Mouse (Mus musculus) lung, postnatal 10 days (tissue): ENCODE data around the gene Fam184b.
"Not testable (repeated sequence)": the region's sequence is repeated elsewhere in the genome, so short reads cannot be mapped to it uniquely, and the experiment has no call there.

Source experiments
- DNase-seq: peaks from one replicate; pipeline ENCODE4 v3.0.0; 2021

Fam184b gene

GRCm38 (mm10) chr5:45638806-45639714, at the start of gene Fam184b:
Fam184b (minus strand) TSS chr5:45639614.
- DNase-seq: peak; percentile 26

DNA sequence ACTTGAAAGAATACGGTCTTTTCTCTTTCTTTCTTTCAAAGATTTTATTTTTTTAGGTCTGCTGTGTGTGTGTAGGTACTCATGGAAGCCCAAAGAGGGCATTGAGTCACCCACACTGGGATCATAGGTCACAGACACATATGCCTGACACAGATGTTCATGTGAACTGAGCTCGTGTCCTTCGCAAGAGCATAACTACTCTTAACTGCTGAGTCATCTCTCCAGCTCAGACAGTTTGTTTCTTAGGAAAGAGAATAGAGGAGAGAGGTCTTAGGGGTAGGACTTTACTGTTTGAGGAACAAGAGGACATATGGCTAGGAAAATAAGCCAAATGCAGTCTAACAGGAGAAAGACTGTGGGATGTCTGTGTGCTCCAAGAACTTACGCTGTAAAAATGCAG, 49.7 kb upstream of the Fam184b start:
- no peak for DNase-seq

DNA sequence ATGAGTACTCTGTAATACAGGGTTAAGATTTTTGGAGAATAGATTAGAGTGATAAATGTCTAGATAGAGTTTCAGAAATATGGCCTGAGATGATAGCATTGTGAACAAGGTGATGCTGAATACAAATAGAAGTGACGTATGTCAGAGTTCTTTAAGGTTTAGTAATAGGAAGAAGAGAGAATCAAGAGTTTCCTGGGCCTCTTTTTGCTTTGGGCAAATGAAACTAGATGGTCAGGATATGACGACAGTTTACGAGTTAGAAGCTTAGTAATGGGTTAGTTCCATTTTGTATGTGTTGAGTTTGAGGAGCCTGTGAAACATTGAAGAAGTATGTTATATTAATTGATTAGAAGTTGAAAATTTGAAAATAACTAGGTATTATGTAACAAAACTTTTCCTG, 46.8 kb upstream of the Fam184b start:
- DNase-seq: no peak

- DNase-seq: no peak
Measured at GRCm38 (mm10) chr5:45685243-45685642, 45.8 kb upstream of the Fam184b start.

GRCm38 (mm10) chr5:45683388-45683787, 44.0 kb upstream of the Fam184b start:
- DNase-seq: no peak

DNA sequence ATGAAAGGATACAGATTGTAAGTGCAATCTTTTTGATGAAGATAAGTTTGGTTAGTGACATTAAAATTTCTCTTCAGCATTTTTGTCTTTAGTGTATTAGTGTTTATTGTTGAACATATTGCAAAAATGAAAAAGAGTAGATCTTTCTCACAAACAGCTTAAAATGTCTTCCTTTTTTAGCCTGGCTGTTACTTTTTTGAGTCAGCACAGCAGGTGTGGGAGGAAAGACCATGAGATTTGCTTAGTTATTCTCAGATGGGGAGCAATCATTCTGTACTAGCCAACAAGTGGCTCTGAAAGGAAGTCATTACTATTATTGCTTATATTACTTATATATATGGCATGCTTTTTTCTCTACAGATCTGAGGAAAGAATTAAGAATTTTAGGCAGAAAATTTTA, 40.5 kb upstream of the Fam184b start:
- DNase-seq: no peak

DNA sequence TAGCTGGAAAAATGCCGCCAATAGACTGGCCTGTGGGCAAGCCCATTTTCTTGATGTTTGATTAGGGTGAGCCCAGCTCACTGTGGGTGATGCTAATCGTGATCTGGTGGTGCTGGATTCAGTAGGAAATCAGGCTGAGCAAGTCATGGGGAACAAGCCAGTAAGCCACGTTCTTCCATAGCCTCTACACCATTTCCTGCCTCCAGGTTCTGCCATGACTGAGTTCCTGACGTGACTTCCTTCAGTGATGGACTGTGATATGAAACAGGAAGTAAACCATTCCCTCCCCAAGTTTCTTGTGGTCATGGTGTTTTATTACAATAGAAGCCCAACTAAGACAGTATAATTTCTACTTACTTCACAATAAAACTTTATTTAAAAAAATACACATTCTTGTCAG, 38.2 kb upstream of the Fam184b start:
- no peak for DNase-seq

GRCm38 (mm10) chr5:45675032-45675431, 35.6 kb upstream of the Fam184b start:
- DNase-seq: no peak

DNA sequence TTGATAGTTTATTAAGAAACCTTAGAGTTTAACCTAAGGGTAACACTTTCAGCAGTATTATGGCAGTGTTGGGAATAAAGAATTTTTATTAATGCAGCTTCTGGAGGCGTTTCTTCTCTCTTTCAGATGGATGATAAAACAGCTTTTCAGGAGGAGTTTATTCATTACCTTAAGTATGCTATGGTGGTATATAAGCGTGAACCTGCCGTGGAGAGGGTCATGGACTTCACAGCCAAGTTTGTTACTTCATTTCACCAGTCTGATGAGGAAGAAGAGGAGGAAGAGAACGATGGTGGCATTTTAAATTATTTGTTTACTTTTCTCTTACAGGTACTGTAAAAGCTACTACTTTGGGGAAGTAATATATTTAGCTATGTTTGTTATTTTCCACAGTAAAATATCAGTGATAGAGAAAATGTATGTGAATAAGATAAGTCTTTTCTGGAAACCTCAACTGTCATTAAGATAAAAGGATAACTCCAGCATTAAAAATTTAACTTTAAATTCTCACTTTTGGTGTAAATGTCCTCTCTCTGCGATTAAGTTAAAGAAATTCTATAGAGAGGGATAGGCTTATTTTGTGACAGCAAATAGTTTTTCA, 31.6 kb upstream of the Fam184b start:
- DNase-seq: no peak

GRCm38 (mm10) chr5:45670280-45670670, 30.9 kb upstream of the Fam184b start:
- DNase-seq: no peak

- DNase-seq: peak; percentile 100
Measured at GRCm38 (mm10) chr5:45669598-45670279, 30.3 kb upstream of the Fam184b start, which contains the start of gene Ncapg. Ncapg (plus strand) TSS chr5:45669919.

DNA sequence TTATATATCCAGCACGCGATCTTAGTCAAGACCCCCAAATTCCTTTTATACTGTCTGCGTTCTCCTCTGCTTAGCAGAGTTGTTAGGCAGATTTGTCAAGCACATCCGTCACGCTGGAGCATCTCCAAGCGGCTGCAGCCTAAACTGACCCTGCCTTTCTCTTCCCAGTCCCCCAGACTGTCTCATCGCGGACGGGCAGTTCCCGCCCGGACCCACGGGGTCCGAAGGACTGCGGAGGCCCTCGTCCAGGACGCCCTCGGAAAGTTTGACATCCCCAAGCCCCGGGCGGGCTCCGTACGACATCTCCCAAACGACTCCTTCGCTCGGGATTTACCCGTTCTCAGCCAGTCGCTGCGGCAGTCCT, 29.8 kb upstream of the Fam184b start:
- no peak for DNase-seq

DNA sequence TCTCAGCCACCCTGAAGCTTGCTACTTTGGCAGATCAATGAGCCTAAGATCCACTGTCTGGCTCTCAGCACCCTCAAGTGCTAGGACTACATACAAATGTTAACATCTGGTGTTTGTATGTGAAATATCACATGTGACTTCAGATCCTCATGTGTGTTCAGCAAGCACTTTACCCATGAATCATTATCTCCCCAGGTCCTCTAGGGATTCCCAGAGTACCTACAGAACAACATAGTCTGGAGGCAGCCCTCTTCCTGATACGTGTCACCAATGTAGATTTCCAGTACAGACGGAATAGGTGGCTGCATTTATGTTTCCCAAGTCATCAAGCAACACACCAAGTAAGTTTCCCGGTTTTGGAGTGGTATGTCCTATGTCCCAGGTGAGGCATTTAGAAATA, 29.4 kb upstream of the Fam184b start:
- no peak for DNase-seq

DNA sequence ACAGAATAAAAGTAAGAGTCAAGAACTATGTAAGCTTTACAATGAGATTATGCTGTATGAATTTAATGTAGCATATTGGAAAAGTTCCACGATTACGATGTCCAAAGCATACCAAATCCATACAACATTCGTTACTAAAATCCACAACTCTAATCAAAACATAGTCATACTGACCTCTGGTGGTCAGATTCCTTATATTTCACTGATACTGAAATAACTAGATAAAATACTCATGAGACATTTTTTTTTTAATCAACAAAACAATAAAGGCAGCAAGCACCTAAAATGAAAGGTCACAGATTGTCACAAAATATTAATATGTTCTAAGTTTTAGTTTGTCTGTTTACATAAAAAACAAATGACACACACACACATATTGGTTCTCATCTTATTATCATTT, 28.9 kb upstream of the Fam184b start:
- peak; percentile 16 for DNase-seq

GRCm38 (mm10) chr5:45658406-45658805, 19.0 kb upstream of the Fam184b start:
- not testable (repeated sequence) for DNase-seq

GRCm38 (mm10) chr5:45651026-45651703, 11.8 kb upstream of the Fam184b start:
- no peak for DNase-seq

GRCm38 (mm10) chr5:45639715-45640092, 290 bp upstream of the Fam184b start:
- no peak for DNase-seq

GRCm38 (mm10) chr5:45638378-45638777, 1.0 kb downstream of the Fam184b start:
- peak; percentile 3 for DNase-seq

DNA sequence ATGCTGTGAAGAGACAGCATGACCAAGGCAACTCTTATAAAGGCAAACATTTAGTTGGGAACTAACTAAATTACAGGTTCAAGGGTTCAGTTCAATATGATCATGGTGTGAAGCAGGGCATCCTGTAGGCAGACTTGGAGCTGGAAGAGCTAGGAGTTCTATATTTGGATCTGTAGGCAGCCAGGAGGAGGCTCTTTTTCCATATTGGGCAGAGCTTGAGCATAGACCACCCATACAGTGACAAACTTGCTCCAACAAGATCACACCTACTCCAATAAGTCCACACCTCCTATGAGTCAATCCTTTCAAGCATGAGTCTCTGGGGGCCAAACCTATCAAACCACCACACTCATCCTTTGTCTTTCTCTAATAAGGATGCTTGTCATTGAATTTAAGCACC, 9.9 kb downstream of the Fam184b start:
- DNase-seq: no peak

DNA sequence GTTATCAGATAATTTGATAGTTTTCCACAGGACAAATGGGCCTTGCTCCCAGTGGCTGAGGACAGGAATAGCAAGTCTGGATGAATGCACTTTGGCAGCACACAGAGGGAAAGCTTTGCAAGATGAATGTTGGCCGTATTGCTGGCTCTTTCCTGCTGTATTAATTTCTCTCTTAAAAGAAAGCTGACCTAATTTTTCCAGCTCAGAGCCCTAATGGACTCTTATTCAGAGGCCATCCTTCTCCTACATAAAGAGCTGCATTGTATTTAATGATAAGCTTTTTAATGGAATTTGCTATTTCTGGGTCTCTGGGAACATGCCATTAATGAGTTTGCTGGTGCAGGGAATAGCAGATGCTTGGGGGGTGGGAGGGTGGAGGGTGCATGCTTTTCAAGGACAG, 11.6 kb downstream of the Fam184b start:
- peak; percentile 2 for DNase-seq

GRCm38 (mm10) chr5:45621511-45621910, 17.9 kb downstream of the Fam184b start:
- DNase-seq: no peak

DNA sequence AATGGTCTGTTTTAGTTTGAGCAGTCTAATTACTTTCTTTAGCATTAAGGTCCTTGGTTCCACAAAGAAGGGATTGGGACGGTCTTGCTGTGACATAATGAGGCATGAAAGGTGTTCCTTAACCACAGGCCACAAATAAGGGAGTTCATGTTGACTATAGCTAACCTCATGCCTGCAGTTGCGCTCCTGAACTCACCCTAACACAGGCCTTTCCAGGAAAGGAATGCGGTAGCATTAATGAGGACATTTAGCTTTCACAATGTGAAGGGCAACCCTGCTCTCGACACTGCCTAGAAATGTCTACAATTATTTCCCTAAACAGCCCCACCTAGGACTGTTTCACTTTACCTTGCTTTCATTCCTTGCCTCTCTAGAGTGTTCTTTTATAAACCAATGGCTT, 40.4 kb downstream of the Fam184b start:
- no peak for DNase-seq

GRCm38 (mm10) chr5:45595363-45596039, 43.9 kb downstream of the Fam184b start:
- no peak for DNase-seq
